Mouse (Mus musculus) adrenal gland, adult (tissue): Measurements from ENCODE around the gene Ubac2.

ENCODE experiments used
- DNase-seq, 2 experiments: peaks; one replicate each; pipeline ENCODE4 v3.0.0; 2022 to 2023; ENCODE audit warnings: low spot score in 1 of 2; ENCODE audit not compliant: inconsistent age in 2 of 2

The Ubac2 gene

GRCm38 (mm10) chr14:121947966-121948365 lies 69.5 kb downstream of the Ubac2 start:
- no peak for DNase-seq

DNA sequence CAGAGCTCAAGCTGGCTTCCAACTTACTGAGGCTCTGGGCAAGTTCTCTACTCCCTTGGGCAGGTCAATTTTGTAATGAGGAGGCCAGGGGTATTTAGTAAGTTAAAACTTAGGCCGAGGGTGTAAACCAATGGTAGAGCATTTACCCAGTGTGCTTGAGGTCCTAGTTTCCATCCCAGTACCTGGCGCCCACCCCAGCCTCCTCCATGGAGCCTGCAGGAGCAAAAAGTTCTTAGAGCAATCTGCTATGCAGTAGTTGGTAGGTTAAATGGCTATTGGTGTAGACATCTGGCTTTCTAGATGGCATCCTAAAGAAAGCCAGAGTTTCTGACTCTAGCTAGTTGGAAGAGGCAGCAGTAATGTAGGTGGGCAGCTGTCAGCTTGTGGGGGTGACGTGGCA lies 71.0 kb downstream of the Ubac2 start:
- no peak for DNase-seq

DNA sequence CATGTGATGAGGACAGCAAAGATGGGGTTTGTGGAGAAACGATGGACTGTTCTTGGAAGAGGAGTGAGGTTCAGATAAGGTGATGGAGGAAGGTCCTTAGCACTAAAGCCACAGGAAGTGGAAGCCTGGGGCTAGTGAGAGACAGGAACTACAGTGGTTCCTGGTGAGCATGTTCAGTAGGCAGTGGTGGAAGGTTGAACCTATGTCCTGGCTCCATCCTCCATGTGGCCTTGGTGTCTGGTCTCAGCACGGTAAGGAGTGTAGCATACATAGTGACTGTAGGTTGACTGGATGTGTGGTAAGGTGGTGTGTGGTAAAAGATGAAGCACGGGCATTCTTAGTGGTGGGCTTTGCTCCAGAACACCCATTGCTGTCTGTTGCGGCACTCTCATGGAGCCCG lies 71.5 kb downstream of the Ubac2 start:
- DNase-seq, result no peak

GRCm38 (mm10) chr14:121951399-121952045 lies 73.1 kb downstream of the Ubac2 start:
- DNase-seq, result no peak

GRCm38 (mm10) chr14:121952046-121952400 lies 73.6 kb downstream of the Ubac2 start:
- no peak for DNase-seq

- no peak for DNase-seq
Measured at GRCm38 (mm10) chr14:121954129-121954528, 75.7 kb downstream of the Ubac2 start.

GRCm38 (mm10) chr14:121954608-121955007 lies 76.2 kb downstream of the Ubac2 start:
- DNase-seq, result no peak

- DNase-seq, result no peak
Measured at GRCm38 (mm10) chr14:121955176-121955795, 76.9 kb downstream of the Ubac2 start.

DNA sequence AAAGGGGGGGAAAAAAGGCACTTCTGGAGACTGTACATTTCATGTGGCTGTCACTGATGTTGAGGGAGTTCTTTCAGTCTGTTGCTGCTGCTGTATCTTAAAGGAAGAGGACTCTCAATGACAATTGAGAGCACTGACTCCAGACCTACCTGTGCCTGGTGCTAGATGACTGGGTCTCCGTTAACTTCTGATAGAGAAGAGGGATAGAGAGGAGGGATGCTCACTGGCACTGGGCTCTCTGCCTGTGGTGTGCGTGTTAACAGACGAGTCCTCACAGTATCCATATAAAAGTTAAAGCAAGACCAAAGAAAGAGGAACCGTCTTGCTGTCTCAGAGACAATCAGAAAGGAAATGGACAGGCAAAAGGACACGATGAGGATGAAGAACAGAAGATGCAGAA lies 77.9 kb downstream of the Ubac2 start:
- DNase-seq, result no peak

DNA sequence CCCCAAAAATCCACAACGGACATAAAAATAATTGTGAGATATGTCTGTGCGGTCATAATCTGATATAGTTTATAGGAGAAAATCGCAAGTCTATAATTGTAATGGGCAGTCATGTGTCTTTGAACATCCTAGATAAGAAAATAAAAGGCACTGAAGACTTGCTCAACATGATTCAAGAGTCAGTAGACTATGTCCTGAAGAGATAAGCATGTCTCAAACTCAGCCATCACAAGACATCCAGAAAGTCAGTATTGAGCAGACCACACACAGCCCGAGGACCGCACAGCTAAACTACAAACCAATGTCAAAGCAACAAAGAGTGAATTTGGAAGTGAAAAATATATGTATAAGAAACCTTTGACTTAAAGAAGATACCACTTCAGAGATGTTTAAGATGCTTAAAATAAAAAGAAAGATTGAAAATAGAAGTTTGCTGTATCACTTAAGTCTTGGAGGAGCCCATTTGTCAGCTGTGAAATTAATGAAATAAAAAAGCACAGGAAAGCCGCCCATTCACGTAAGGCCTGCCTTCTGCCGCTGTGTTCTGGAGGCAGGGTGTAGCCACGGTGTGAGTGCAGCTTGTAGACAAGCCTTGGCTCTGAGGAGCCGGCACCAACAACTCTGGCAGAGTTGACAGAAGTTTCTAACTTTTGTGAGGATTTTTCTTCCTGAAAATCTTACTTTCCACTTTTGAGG lies 78.9 kb downstream of the Ubac2 start:
- no peak for DNase-seq

DNA sequence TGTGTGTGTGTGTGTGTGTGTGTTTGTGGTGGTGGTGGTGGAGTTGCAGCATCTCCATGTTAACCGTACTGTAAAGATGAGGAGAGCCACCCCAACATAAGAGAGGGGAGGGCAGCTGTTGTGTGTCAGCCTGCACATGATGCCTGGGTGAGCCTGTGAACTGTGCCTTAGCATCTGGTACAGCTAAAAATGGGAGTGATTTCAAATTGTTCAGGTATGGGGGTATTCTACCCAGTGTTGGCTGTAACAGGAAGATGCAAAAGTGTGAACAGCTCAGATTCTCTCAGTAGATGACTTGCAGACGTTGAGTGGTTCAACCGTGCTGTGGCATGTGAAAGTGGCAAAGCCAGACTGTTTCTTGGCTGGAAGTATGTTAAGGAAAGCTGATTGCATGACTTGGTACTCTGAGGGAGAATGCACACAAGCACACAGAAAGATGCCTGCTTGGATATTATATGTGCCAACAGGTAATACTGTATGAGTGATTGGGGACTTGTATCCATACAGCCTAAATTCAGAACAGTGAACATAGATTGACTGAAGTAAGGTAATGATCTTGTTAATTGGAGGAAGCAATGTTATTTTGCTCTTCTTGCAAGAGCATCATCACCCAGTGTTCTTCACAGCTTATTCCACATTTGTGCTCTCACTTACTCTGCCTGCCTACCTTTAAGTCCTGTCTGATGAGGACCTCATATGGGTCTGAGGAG lies 79.8 kb downstream of the Ubac2 start:
- no peak for DNase-seq

DNA sequence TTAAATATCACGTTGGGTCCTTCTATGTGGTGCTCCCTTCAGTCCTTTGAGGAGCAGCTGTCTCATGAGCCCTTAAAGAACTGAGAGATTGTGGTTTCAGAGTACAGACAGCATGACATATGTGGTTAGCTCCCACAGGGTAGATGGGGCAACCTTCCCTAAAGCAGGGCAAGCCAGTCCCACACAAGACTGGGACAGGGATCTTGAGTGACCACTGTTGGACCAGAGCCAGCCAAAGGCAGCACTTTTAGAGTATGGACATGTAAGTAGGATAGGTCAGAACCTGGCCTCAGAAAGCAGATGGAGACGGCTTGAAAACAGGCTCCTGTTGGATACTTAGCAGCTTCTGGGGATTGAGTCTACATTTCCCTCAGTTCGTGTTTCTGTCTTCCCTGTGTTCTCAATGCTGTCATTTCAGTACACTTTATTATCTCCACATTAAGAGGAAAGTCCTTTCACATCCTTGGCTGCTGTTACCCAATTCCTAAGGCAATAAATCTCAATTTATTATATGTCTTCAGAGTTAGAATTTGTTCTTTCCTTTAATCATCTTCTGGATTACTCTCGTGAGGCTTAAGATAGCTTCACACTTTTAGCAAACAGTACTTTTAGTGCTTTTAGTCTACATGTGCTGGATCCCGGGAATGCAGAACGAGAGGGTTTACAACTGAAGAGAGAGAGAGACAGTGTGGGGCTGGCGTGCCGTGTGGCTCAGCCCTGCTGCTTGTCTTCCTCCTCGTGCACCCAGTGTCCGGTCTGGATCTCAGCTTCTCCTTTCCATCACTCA lies 80.5 kb downstream of the Ubac2 start:
- DNase-seq, result no peak

DNA sequence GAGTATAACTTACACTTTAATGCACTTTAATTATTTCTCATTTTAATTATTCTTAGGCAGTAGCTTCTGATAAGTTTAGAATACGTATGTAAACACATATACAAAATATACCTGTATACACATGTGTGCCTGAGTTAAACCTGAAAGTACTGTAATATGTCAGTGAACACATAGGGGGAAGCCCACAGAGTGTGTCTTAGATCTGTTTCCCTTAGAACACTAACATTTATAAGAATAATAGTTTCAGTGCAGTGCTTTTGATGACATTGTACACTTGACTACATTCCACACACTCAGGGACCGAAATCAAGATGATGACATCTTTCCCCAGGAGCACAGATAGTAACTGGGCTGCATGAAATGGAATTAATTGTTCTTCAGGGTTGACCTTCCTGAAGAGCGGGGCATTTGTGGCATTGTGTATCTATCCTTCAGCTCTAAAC lies 81.1 kb downstream of the Ubac2 start:
- no peak for DNase-seq

DNA sequence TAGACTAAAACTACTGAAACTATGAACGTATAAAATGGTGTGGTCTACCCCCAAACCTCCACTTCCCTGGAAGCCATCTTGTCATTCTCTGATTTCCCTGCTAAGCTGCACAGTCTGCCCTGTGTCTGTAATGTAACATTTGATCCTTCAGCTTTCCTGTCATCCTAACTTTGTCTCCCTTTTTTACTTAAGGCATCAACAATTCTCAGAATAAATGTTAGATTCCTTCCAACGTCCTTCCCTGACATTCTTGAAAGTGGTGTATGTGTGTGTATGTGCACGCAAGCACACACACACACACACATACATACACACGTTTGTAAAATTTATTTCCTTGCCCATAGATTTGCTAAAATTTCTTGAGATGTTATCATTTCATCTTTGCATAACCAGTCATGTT lies 81.6 kb downstream of the Ubac2 start:
- no peak for DNase-seq

- no peak for DNase-seq
Measured at GRCm38 (mm10) chr14:121960531-121960930, 82.1 kb downstream of the Ubac2 start.

DNA sequence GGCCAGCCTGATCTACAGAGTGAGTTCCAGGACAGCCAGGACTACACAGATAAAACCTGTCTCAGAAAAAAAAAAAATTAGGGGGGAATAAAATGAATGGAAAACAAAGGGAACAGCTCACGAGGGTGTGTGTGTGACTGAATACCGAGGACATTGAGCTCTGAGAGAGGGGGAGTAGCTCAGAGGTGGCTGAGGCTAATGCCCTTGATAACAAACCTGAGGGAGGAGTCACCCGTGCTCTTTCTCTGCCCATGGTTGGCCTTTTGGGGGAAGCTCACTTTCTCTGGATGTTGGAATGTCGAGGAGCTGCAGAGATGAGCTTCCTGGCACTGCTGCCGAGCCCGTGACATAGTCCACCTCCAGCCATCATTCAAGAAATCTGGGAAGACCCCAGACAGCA lies 82.6 kb downstream of the Ubac2 start:
- no peak for DNase-seq

- DNase-seq, result no peak
Measured at GRCm38 (mm10) chr14:121961496-121962127, 83.2 kb downstream of the Ubac2 start.

- peak in 1 of 2 experiments; percentile 51 for DNase-seq
Measured at GRCm38 (mm10) chr14:121962128-121962890, 83.9 kb downstream of the Ubac2 start.

GRCm38 (mm10) chr14:121963251-121963941 lies 85.0 kb downstream of the Ubac2 start:
- DNase-seq, result no peak
